Mouse (Mus musculus): ENCODE results near the gene Trim67. TPM values are rescaled to one million over a fixed set of nuclear protein-coding genes. Genes with fewer than 3 reads are reported as not detected.
A peak's percentile ranks its signal among the peaks of the same experiment; 100 is the strongest.

Trim67 gene
- polyA plus RNA-seq, 1 experiment from 2014 or later, result 1.1 TPM

DNA sequence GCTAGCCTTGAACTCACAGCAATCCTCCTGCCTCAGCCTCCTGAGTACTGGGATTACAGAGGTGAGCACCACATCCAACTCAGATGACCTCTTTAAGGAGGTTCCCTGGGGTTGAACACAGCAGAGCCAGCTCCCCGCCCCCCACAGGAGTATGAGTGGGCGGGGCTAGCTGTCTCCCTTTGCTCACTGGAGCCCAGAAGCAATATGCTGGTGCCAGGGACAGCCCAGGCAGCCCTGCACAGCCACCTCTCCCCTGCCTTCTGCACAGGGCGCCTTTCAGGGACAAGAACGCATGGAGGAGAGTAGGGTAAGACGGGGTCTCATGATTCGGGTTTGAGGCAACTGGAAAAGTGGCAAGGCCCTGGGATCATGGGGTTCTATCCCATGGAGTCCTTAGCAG is 38.6 kb downstream of the Trim67 start:
- no peaks in the 10 kb centered on the region for H3K27me3 ChIP-seq (replicated peaks; ENCODE audit: control insufficient read depth, insufficient read depth, low read length)
- no peak overlapping the region for H3K4me2 ChIP-seq (ENCODE audit: low read depth, low read length)
- no peaks in the 10 kb centered on the region for H3K9me3 ChIP-seq (ENCODE audit: control insufficient read depth, low read length)
- DNase-seq (ENCODE audit: low spot score), result no peak
- H3K9ac ChIP-seq (ENCODE audit: low read depth, low read length), result no peak overlapping the region
- no peak for ATAC-seq (ENCODE audit: low read depth)
- no peak overlapping the region for H3K27ac ChIP-seq (replicated peaks; ENCODE audit: low read depth, low read length)
- 73% methylated on average over 6 of the region's 6 CpGs for WGBS
- H3K4me1 ChIP-seq (ENCODE audit: control insufficient read depth, insufficient read depth, low read length), result no peaks in the 10 kb centered on the region; the same call in 1 of the 2 replicates
- H3K36me3 ChIP-seq (ENCODE audit: control insufficient read depth, insufficient read depth, low read length), result no peaks in the 10 kb centered on the region
- no peak overlapping the region for H3K4me3 ChIP-seq (ENCODE audit: low read depth, low read length)

DNA sequence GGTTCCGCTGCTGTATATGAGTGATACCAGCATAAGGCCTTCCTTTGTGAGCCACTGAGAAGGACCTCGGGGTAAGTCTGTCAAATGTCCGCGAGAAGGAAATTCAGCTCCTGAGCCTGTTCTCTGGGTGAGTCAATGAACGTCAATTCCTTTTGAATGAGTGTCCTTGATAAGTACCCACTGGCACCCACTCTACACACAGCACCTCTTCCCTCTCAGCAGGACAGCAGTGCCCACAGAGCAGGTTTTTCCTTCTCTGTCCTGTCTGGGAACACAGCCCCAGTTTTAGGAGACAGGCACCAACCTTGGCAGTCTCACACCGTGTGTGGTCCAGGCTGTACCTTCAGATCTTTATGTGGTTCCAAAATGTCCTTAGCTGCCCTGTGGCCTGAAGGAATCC is 39.0 kb downstream of the Trim67 start:
- WGBS, result 85% methylated on average over 6 of the region's 6 CpGs

DNA sequence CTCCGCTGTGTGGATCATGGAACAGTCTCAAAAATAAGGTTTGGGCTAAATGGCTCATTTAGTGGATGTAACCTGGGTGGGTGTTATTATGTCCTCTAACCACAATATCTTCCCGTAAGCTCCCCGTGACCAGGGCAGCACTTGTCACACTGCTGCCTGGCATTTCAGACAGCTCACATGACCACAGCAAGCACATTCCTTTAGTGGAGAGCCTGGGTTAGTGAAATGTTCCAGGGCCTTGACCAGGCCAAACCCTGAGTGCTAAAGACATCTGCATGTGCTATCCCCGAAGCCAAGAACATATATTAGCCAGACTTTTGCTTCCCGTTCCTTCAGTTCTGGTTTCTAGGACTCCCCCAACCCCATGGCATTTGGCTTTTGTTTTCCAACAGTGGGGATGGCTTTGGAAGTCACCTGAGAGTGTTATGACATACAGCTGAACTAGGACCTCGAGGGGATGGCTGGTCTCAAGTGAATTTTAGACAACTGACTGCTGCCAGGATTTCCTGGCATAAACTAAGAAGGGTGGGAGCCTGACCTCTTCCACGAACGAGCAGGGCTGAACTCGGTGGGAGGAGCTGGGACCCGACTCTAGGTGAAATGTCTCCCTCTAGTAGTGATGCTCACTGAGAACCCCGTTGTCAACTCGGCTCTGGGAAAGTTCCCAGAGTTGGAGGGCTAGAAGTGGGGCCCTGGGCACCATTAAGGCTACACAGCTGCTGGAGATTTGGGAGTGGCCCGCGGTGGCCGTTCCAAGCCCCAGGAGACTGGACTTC is 40.7 kb downstream of the Trim67 start:
- Histone ChIP-seq H3K27ac (replicated peaks; ENCODE audit: low read depth, low read length) (no peak overlapping the region), H3K9me3 (ENCODE audit: control insufficient read depth, low read length) (no peaks in the 10 kb centered on the region), H3K9ac (ENCODE audit: low read depth, low read length) (no peak overlapping the region), H3K4me2 (ENCODE audit: low read depth, low read length) (peak overlapping the region; percentile 33), H3K27me3 (replicated peaks; ENCODE audit: control insufficient read depth, insufficient read depth, low read length) (no peaks in the 10 kb centered on the region), H3K36me3 (ENCODE audit: control insufficient read depth, insufficient read depth, low read length) (peaks cover 9% of the 10 kb centered on the region), H3K4me3 (ENCODE audit: low read depth, low read length) (0 out of 2 replicates have a peak overlapping the region, but pooled peaks have one; percentile 4), H3K4me1 (ENCODE audit: control insufficient read depth, insufficient read depth, low read length) (no peaks in the 10 kb centered on the region; the same call in 1 of the 2 replicates)
- no peak for ATAC-seq (ENCODE audit: low read depth)
- no peak for DNase-seq (ENCODE audit: low spot score)
- WGBS, result 35% methylated on average over 15 of the region's 15 CpGs

More for the DNA sequence above, 39.0 kb downstream of the Trim67 start:
- ATAC-seq (ENCODE audit: low read depth), result no peak
- H3K9ac ChIP-seq (ENCODE audit: low read depth, low read length), result no peak overlapping the region
- H3K27ac ChIP-seq (replicated peaks; ENCODE audit: low read depth, low read length), result no peak overlapping the region
- no peak overlapping the region for H3K4me3 ChIP-seq (ENCODE audit: low read depth, low read length)
- no peaks in the 10 kb centered on the region for H3K27me3 ChIP-seq (replicated peaks; ENCODE audit: control insufficient read depth, insufficient read depth, low read length)
- no peaks in the 10 kb centered on the region; the same call in 1 of the 2 replicates for H3K4me1 ChIP-seq (ENCODE audit: control insufficient read depth, insufficient read depth, low read length)
- no peak for DNase-seq (ENCODE audit: low spot score)
- no peaks in the 10 kb centered on the region for H3K36me3 ChIP-seq (ENCODE audit: control insufficient read depth, insufficient read depth, low read length)
- no peaks in the 10 kb centered on the region for H3K9me3 ChIP-seq (ENCODE audit: control insufficient read depth, low read length)
- no peak overlapping the region for H3K4me2 ChIP-seq (ENCODE audit: low read depth, low read length)

DNA sequence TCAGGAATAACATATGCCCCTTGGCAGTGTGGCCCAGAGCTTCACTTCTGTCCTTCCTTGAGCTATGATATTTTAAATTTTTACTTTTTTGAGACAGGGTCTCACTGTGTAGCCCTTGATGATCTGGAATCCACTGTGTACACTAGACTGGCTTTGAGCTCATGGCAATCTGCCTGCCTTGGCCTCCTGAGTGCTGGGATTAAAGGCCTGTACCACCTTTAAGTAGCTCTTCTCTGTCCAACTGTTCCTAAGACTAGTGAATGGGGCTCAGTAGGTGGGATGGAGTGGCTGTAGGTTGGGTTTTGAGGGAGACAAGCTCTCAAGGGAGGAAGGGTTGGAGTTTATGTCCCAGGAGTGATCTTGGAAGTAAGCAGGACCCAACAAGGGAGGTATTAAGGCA is 43.0 kb downstream of the Trim67 start:
- ATAC-seq (ENCODE audit: low read depth), result no peak
- no peak overlapping the region for H3K27ac ChIP-seq (replicated peaks; ENCODE audit: low read depth, low read length)

DNA sequence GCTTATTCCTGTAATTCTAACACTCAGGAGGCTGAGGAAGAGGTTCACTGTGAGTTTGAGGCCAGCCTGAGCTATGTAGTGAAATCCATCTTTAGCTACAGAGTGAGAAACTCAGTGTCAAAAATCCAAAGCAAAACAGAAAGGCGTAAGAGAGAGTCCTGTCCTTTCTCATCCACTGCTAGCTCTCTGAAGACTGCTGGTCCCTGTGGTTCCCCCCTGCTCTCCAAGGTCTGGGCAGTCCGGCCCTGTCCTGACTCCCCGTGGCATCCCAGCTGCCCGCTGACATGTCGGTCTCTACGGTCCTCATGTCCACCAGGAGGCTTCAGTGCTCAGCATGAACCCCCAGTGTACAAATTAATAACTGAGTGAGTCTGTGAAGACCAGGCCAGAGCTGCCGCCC is 43.4 kb downstream of the Trim67 start:
- no peak overlapping the region for H3K9ac ChIP-seq (ENCODE audit: low read depth, low read length)
- ATAC-seq (ENCODE audit: low read depth), result no peak
- no peak overlapping the region for H3K27ac ChIP-seq (replicated peaks; ENCODE audit: low read depth, low read length)
- H3K36me3 ChIP-seq (ENCODE audit: control insufficient read depth, insufficient read depth, low read length), result peaks cover 35% of the 10 kb centered on the region
- DNase-seq (ENCODE audit: low spot score), result no peak
- 90% methylated on average over 7 of the region's 7 CpGs for WGBS
- no peaks in the 10 kb centered on the region for H3K9me3 ChIP-seq (ENCODE audit: control insufficient read depth, low read length)
- H3K27me3 ChIP-seq (replicated peaks; ENCODE audit: control insufficient read depth, insufficient read depth, low read length), result no peaks in the 10 kb centered on the region
- H3K4me2 ChIP-seq (ENCODE audit: low read depth, low read length), result no peak overlapping the region
- no peak overlapping the region for H3K4me3 ChIP-seq (ENCODE audit: low read depth, low read length)
- no peaks in the 10 kb centered on the region; the same call in 1 of the 2 replicates for H3K4me1 ChIP-seq (ENCODE audit: control insufficient read depth, insufficient read depth, low read length)

More for the DNA sequence above, 43.0 kb downstream of the Trim67 start:
- H3K9me3 ChIP-seq (ENCODE audit: control insufficient read depth, low read length), result no peaks in the 10 kb centered on the region
- no peak for DNase-seq (ENCODE audit: low spot score)
- H3K36me3 ChIP-seq (ENCODE audit: control insufficient read depth, insufficient read depth, low read length), result peaks cover 31% of the 10 kb centered on the region
- no peak overlapping the region for H3K9ac ChIP-seq (ENCODE audit: low read depth, low read length)
- no peak overlapping the region for H3K4me2 ChIP-seq (ENCODE audit: low read depth, low read length)
- no peak overlapping the region for H3K4me3 ChIP-seq (ENCODE audit: low read depth, low read length)
- no peaks in the 10 kb centered on the region for H3K27me3 ChIP-seq (replicated peaks; ENCODE audit: control insufficient read depth, insufficient read depth, low read length)
- no peaks in the 10 kb centered on the region; the same call in 1 of the 2 replicates for H3K4me1 ChIP-seq (ENCODE audit: control insufficient read depth, insufficient read depth, low read length)

DNA sequence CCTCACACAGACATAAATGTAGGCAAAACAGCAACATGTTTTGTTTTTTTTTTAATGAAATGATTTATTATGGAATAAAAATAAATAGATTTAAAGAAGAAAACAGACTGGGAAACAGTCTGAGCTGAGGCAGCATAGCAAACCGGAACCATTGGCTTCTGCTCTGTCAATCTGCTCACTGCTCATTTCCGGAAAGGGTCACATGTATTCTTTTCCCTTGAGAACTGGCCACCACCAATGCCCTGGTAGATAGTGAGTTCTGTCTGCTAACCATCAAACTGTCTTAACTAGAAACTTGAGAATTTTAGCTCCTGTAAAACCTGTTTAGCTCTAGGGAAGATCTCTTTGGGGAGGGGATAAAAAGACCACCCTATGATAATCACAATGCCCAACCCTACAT is 44.0 kb downstream of the Trim67 start:
- H3K9me3 ChIP-seq (ENCODE audit: control insufficient read depth, low read length), result no peaks in the 10 kb centered on the region
- DNase-seq (ENCODE audit: low spot score) (no peak), ATAC-seq (ENCODE audit: low read depth) (no peak)
- H3K9ac ChIP-seq (ENCODE audit: low read depth, low read length), result no peak overlapping the region
- H3K4me2 ChIP-seq (ENCODE audit: low read depth, low read length), result no peak overlapping the region
- no peaks in the 10 kb centered on the region for H3K27me3 ChIP-seq (replicated peaks; ENCODE audit: control insufficient read depth, insufficient read depth, low read length)
- peaks cover 42% of the 10 kb centered on the region for H3K36me3 ChIP-seq (ENCODE audit: control insufficient read depth, insufficient read depth, low read length)
- no peak overlapping the region for H3K4me3 ChIP-seq (ENCODE audit: low read depth, low read length)
- H3K4me1 ChIP-seq (ENCODE audit: control insufficient read depth, insufficient read depth, low read length), result no peaks in the 10 kb centered on the region; the same call in 1 of the 2 replicates
- no peak overlapping the region for H3K27ac ChIP-seq (replicated peaks; ENCODE audit: low read depth, low read length)
- WGBS, result 77% methylated on average over 2 of the region's 2 CpGs

DNA sequence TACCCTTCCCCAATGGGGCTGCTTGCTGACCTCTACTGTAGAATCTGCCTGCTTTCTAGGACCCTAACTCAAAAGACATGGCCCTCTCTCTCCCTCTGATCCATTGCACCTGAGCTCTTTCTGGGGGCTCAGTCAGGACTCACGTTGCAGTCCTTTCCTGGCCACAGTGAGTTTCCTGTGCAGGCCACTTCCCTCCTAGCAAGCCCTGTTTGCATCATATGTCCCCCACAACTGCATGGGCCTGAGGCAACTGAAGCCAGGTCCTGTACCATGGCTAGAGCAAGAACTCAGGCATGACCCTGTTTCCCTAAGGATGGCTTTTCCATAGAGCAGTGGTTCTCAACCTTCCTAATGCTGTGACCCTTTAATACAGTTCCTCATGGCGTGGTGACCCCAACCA is 45.1 kb downstream of the Trim67 start:
- ATAC-seq (ENCODE audit: low read depth) (no peak), DNase-seq (ENCODE audit: low spot score) (no peak)
- Histone ChIP-seq H3K36me3 (ENCODE audit: control insufficient read depth, insufficient read depth, low read length) (peaks cover 44% of the 10 kb centered on the region), H3K4me1 (ENCODE audit: control insufficient read depth, insufficient read depth, low read length) (no peaks in the 10 kb centered on the region; the same call in 1 of the 2 replicates), H3K4me3 (ENCODE audit: low read depth, low read length) (no peak overlapping the region), H3K9ac (ENCODE audit: low read depth, low read length) (no peak overlapping the region), H3K27ac (replicated peaks; ENCODE audit: low read depth, low read length) (no peak overlapping the region), H3K9me3 (ENCODE audit: control insufficient read depth, low read length) (no peaks in the 10 kb centered on the region), H3K4me2 (ENCODE audit: low read depth, low read length) (no peak overlapping the region), H3K27me3 (replicated peaks; ENCODE audit: control insufficient read depth, insufficient read depth, low read length) (no peaks in the 10 kb centered on the region)
- 90% methylated on average over 2 of the region's 2 CpGs for WGBS

DNA sequence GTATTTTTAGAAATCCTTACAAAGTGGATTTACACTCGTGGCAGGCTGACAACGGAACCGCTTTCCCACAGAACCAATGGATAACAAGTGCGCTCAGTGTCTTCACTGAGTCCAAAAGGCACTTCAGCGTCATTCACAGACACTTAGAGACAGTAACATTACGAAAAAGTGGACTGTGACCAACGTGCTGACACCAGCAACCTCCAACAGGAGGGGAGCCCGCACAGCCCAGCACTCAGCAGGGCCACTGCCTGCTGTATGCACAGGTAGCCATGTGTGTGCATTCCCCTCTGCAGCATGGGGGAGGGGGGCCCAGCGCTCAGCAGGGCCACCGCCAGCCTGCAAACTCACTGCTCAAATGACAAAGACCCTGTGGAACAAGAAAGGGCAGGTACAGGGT is 46.5 kb downstream of the Trim67 start:
- Histone ChIP-seq H3K36me3 (ENCODE audit: control insufficient read depth, insufficient read depth, low read length) (peaks cover 53% of the 10 kb centered on the region), H3K4me2 (ENCODE audit: low read depth, low read length) (no peak overlapping the region), H3K9me3 (ENCODE audit: control insufficient read depth, low read length) (no peaks in the 10 kb centered on the region), H3K4me1 (ENCODE audit: control insufficient read depth, insufficient read depth, low read length) (no peaks in the 10 kb centered on the region; the same call in 1 of the 2 replicates), H3K4me3 (ENCODE audit: low read depth, low read length) (no peak overlapping the region), H3K27ac (replicated peaks; ENCODE audit: low read depth, low read length) (no peak overlapping the region), H3K9ac (ENCODE audit: low read depth, low read length) (no peak overlapping the region), H3K27me3 (replicated peaks; ENCODE audit: control insufficient read depth, insufficient read depth, low read length) (no peaks in the 10 kb centered on the region)
- no peak for DNase-seq (ENCODE audit: low spot score)
- no peak; the same call in 1 of the 2 replicates for ATAC-seq (ENCODE audit: low read depth)
- WGBS, result 92% methylated on average over 10 of the region's 10 CpGs

DNA sequence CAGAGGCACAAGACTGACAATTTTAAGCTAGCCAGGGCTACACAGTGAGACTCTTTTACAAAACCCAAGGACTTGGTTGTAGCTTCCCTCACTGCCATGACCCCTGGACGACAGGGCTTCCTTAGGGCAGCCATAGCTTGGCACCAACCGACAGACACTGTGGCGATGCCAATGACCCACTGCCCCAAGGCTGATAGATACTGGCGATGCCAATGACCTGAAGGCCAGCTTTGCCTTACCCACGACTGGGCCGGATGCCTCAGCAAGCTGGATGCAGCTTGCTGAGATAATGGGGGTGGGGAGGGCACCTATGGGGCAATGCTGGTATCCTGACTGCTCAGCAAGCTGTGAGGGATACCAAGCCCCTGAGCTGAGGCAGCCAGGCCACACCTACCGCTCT is 48.0 kb downstream of the Trim67 start:
- Histone ChIP-seq H3K27ac (replicated peaks; ENCODE audit: low read depth, low read length) (no peak overlapping the region), H3K4me3 (ENCODE audit: low read depth, low read length) (no peak overlapping the region), H3K9ac (ENCODE audit: low read depth, low read length) (no peak overlapping the region), H3K4me1 (ENCODE audit: control insufficient read depth, insufficient read depth, low read length) (no peaks in the 10 kb centered on the region), H3K36me3 (ENCODE audit: control insufficient read depth, insufficient read depth, low read length) (peaks cover 54% of the 10 kb centered on the region), H3K4me2 (ENCODE audit: low read depth, low read length) (no peak overlapping the region), H3K27me3 (replicated peaks; ENCODE audit: control insufficient read depth, insufficient read depth, low read length) (no peaks in the 10 kb centered on the region), H3K9me3 (ENCODE audit: control insufficient read depth, low read length) (no peaks in the 10 kb centered on the region)
- DNase-seq (ENCODE audit: low spot score), result no peak
- no peak for ATAC-seq (ENCODE audit: low read depth)
- 95% methylated on average over 7 of the region's 7 CpGs for WGBS

Data from embryonic facial prominence, embryonic 14.5 days (tissue).